Mouse (Mus musculus) liver, embryonic 14 days (tissue): ENCODE data around the gene Atox1. TPM values are rescaled to one million over a fixed set of nuclear protein-coding genes. Genes with fewer than 3 reads are reported as not detected.

Experiments used
- polyA plus RNA-seq: library from polyadenylated mRNA; depleted of rRNA; stranded (reverse); fragments of >200 nt; gene quantifications from 2 replicates; pipeline ENCODE4 v1.2.3, GENCODE M21; 2012; rRNA removed

Gene Atox1
- 107 and 129 TPM in 2 replicates for polyA plus RNA-seq

DNA sequence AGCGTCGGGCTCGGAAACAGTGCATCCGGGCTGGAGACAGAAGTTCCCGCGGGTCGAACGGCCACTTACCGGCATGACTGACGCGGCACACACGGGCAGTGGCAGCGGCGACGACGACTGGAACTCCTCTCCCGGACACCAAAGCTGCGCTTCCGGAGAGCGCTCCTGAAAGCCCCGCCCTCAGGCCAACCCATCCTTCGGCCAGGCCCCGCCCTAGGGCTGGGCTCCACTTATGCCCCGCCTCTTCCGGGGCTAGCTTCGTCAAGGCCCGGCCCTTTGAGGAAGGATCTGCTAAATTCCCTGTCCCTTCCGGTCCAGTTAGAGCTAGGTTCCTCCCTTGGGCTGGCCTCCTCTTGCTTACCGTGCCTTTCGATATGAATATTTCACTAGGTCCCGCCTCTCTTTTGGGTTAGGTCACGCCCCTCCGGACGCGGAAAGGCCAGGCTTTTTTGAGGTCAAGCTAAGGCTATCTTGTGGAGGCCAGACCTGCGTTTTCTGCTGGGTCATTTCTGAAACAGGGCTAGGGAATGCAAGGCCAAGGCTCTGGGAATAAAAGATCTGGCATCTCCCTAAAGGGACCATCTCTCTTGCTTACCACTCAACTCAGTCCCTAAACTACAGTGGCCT, at the start of gene Atox1:
TSS of gene Atox1 (minus strand) at position 221 of the 627 bp plus-strand sequence.

DNA sequence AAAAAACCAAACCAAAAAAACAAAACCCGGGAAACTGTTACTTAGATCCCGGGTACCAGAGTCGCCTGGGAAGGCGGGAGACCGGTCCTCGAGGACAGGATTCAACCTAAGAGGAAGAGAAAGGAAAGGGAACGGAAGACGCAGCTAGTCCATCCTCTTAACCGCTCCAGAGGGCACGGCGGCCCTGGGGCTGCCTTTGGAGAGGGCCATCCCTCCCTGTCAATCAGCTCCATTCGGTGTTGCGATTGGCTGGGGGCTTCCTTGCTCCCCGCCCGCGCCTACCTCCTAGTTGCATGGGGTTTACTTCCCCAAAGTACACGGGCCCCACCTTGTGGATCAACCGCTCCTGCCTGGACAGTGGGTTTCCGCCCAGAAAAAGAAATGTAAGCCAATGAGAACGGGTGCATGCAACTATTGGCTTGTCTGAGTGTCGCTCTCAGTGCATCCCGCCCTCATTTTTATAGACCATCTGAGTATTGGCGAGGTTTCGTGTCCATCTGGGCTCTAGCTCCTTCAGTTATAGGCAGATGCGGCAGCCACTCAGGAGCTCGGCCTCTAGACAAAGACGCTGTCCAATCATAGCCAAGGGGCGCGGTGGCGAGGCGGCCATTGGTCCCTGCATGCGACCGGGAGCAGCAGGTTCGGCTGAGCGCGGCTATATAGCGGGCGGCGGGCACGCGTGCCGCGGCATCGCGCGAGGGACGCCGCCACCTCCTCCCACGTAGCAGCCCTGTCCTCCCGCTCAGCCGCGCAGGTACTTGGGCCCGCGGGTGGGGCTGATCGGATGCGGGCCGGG, 8.2 kb upstream of the Atox1 start, which contains the start of gene G3bp1:
TSS of gene G3bp1 (plus strand) at position 638 of the 796 bp plus-strand sequence.

DNA sequence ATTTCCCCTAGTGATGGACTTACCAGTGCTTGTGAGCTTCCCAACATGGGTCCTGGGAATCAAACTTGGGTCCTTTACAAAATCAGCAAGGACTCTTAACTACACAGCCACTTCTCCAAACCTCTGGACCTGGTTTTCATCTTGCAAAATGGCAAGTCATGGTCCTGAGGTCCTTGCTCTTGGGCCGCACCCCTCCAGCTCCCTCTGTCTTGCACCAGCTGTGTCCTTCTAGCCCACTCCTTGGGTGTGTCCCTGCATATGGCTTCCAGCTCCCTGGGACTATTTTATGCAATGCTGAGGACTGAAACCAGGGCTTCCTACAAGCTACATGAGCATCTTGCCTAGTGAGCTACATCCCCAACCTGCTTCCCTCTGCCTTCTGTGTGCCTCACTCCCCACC, 38.1 kb downstream of the Atox1 start, which contains the start of gene Sparc:
TSS of gene Sparc (minus strand) at position 206 of the 400 bp plus-strand sequence.

Other genes with a start within 250 kb of the Atox1 start
- not detected in 2 replicates for gene Fat2, start 124.7 kb downstream of the Atox1 start, polyA plus RNA-seq
- gene Sparc, start 38.1 kb downstream of the Atox1 start, polyA plus RNA-seq, result 58.6 and 74.5 TPM in 2 replicates
- 25.7 and 31.3 TPM in 2 replicates for gene G3bp1, start 8.4 kb upstream of the Atox1 start, polyA plus RNA-seq
- not detected in 2 replicates for gene Glra1, start 147.0 kb upstream of the Atox1 start, polyA plus RNA-seq